Mouse (Mus musculus): ENCODE data around the gene Med24.

GRCm38 (mm10) chr11:98698849-98699640 is 30.2 kb downstream of the Med24 start:
- no peak for TF ChIP-seq CTCF (IDR thresholded peaks at IDR 0.05; ENCODE audit: control insufficient read depth, insufficient read depth, insufficient read length)
- no peak for TF ChIP-seq USF1 (IDR thresholded peaks at IDR 0.05; ENCODE audit: low read depth)
- TF ChIP-seq MAX (IDR thresholded peaks at IDR 0.05) = no peak
- TF ChIP-seq CEBPB (IDR thresholded peaks at IDR 0.05; ENCODE audit: low read depth) = no peak

Data from C2C12 (cell line).